In the genomic region with DNA sequence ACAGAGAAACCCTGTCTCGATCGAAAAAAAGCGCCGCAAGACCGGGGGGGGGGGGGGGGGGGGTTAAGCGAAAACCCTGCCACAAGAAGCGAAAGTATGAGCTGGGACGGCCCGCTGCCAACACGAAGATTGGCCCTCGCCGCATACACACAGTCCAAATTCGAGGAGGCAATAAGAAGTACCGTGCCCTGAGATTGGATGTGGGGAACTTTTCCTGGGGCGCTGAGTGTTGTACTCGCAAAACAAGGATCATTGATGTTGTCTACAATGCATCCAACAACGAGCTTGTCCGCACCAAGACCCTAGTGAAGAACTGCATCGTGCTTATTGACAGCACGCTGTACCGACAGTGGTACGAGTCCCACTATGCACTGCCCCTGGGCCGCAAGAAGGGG, we compare ENCODE assay signal across 7 mouse cellular contexts. TPM values are rescaled to one million over a fixed set of nuclear protein-coding genes. Genes with fewer than 3 reads are reported as not detected.
A peak's percentile ranks its signal among the peaks of the same experiment; 100 is the strongest.
DNase-seq lines count a peak whose midpoint lies in the region; ATAC-seq and TF ChIP-seq lines count a peak whose summit lies in the region.
"Not testable (repeated sequence)": the region's sequence is repeated elsewhere in the genome, so short reads cannot be mapped to it uniquely, and the experiment has no call there.

No protein-coding gene starts in this region.

- peak overlapping the region; percentile 56 for H3K4me2 ChIP-seq in heart, embryonic 14.5 days (ENCODE audit: low read length)
- H3K4me2 ChIP-seq in intestine, embryonic 15.5 days (replicated peaks), result peak overlapping the region; percentile 46
- peak overlapping the region; percentile 37; the same call in 1 of the 2 replicates for H3K4me2 ChIP-seq in limb, embryonic 14.5 days (replicated peaks; ENCODE audit: low read depth, low read length, severe bottlenecking)
- H3K4me2 ChIP-seq in neural tube, embryonic 14.5 days (ENCODE audit: low read depth, low read length), result peak overlapping the region; percentile 61; the same call in 1 of the 2 replicates

- peak overlapping the region; percentile 98 for H3K9ac ChIP-seq in heart, embryonic 14.5 days (ENCODE audit: low read length)
- 0 out of 2 replicates have a peak overlapping the region, but pooled peaks have one; percentile 43 for H3K9ac ChIP-seq in intestine, embryonic 15.5 days
- H3K9ac ChIP-seq in limb, embryonic 14.5 days (ENCODE audit: low read depth, low read length, severe bottlenecking), result peak overlapping the region; percentile 94
- H3K9ac ChIP-seq in neural tube, embryonic 14.5 days (replicated peaks; ENCODE audit: low read depth, low read length), result peak overlapping the region; percentile 94; the same call in 1 of the 2 replicates

- not testable (repeated sequence) for ATAC-seq in heart, embryonic 14.5 days (ENCODE audit: insufficient number of reproducible peaks, insufficient read depth, low FRiP score, low read depth); intestine, embryonic 15.5 days; limb, embryonic 14.5 days (ENCODE audit: low FRiP score, low read depth); neural tube, embryonic 14.5 days (ENCODE audit: low read depth)

- TF ChIP-seq POLR2A in limb, embryonic 14.5 days (IDR thresholded peaks at IDR 0.05; ENCODE audit: borderline replicate concordance, extremely low read depth, insufficient read depth, insufficient read length), result not testable (repeated sequence)

- H3K36me3 ChIP-seq in forebrain, embryonic 10.5 days (replicated peaks), result peaks cover 22% of the 10 kb centered on the region
- H3K36me3 ChIP-seq in heart, embryonic 14.5 days (ENCODE audit: control insufficient read depth, insufficient read depth, low read length); intestine, embryonic 15.5 days; limb, embryonic 14.5 days (ENCODE audit: control insufficient read depth, insufficient read depth, low read length); neural tube, embryonic 14.5 days (ENCODE audit: control insufficient read depth, insufficient read depth, low read length): not testable (repeated sequence)

- peak overlapping the region; percentile 99 for H3K27ac ChIP-seq in forebrain, embryonic 10.5 days
- H3K27ac ChIP-seq in heart, embryonic 14.5 days (replicated peaks in 1 of 2; ENCODE audit: control insufficient read depth in 1 of 2, insufficient read depth in 1 of 2, low read depth in 2 of 2, low read length in 2 of 2), result peak overlapping the region in 1 of 2 experiments; percentile 92; a peak in 2 of 4 replicates
- H3K27ac ChIP-seq in intestine, embryonic 15.5 days, result peak overlapping the region; percentile 90
- peak overlapping the region; percentile 91 for H3K27ac ChIP-seq in limb, embryonic 14.5 days (replicated peaks; ENCODE audit: low read depth, low read length)
- H3K27ac ChIP-seq in neural tube, embryonic 14.5 days (ENCODE audit: low read depth, low read length), result not testable (repeated sequence)

- not testable (repeated sequence) for H3K9me3 ChIP-seq in forebrain, embryonic 10.5 days; heart, embryonic 14.5 days (ENCODE audit: control insufficient read depth, low read length); intestine, embryonic 15.5 days; limb, embryonic 14.5 days (ENCODE audit: control insufficient read depth, low read length); neural tube, embryonic 14.5 days (ENCODE audit: control insufficient read depth, low read length)

- not testable (repeated sequence) for H3K27me3 ChIP-seq in forebrain, embryonic 10.5 days (ENCODE audit: poor library complexity, severe bottlenecking); heart, embryonic 14.5 days (ENCODE audit: control insufficient read depth, insufficient read depth, low read length); intestine, embryonic 15.5 days (replicated peaks); limb, embryonic 14.5 days (ENCODE audit: control insufficient read depth, insufficient read depth, low read length); neural tube, embryonic 14.5 days (ENCODE audit: control insufficient read depth, insufficient read depth, low read length)

- peak overlapping the region; percentile 94 for H3K4me3 ChIP-seq in forebrain, embryonic 10.5 days
- peak overlapping the region; percentile 82 to 93 for H3K4me3 ChIP-seq in heart, embryonic 14.5 days (ENCODE audit: control insufficient read depth in 1 of 2, insufficient read depth in 1 of 2, low read depth in 1 of 2, low read length in 2 of 2)
- peak overlapping the region; percentile 94 for H3K4me3 ChIP-seq in intestine, embryonic 15.5 days (replicated peaks)
- H3K4me3 ChIP-seq in limb, embryonic 14.5 days (replicated peaks; ENCODE audit: low read length), result peak overlapping the region; percentile 95
- peak overlapping the region; percentile 95 for H3K4me3 ChIP-seq in neural tube, embryonic 14.5 days (ENCODE audit: low read depth, low read length)

- WGBS in forebrain, embryonic 10.5 days, result 42% methylated on average over 21 of the region's 23 CpGs
- 27% methylated on average over 21 of the region's 23 CpGs for WGBS in heart, embryonic 14.5 days
- WGBS in intestine, embryonic 15.5 days, result 26% methylated on average over 22 of the region's 23 CpGs
- WGBS in limb, embryonic 14.5 days, result 32% methylated on average over 23 of the region's 23 CpGs
- 36% methylated on average over 23 of the region's 23 CpGs for WGBS in neural tube, embryonic 14.5 days

- H3K4me1 ChIP-seq in forebrain, embryonic 10.5 days; heart, embryonic 14.5 days (ENCODE audit: control insufficient read depth in 2 of 2, insufficient read depth in 2 of 2, low read length in 2 of 2); intestine, embryonic 15.5 days (replicated peaks); limb, embryonic 14.5 days (ENCODE audit: control insufficient read depth, insufficient read depth, low read length); neural tube, embryonic 14.5 days (ENCODE audit: control insufficient read depth, insufficient read depth, low read length): not testable (repeated sequence)

- DNase-seq in MN1 (ENCODE audit: low spot score), result peak; percentile 32
- DNase-seq in forebrain, embryonic 10.5 days (ENCODE audit: extremely low spot score, low spot score); limb, embryonic 14.5 days (ENCODE audit: low spot score): not testable (repeated sequence)
- peak; percentile 23 for DNase-seq in lung, postnatal 36 days

RNA-seq across cellular contexts. Expression of gene Mdm4, which starts 4.6 kb away (rescaled TPM):
- 38.5 and 38.8 TPM in 2 replicates for polyA plus RNA-seq in forebrain, embryonic 10.5 days (2016; fragmentation: Nextera tagmentation; extraction: Ambion mirVana)
- 34.7 and 38.2 TPM in 2 replicates for polyA plus RNA-seq in heart, embryonic 14.5 days (2014; fragmentation: Nextera tagmentation; extraction: Ambion mirVana)
- polyA plus RNA-seq in intestine, embryonic 15.5 days (2015; fragmentation: Nextera tagmentation; extraction: Ambion mirVana), result 27.1 and 31.9 TPM in 2 replicates
- polyA plus RNA-seq in limb, embryonic 14.5 days (2012; rRNA removed), result 132 and 144 TPM in 2 replicates
- polyA plus RNA-seq in limb, embryonic 14.5 days (2014; fragmentation: Nextera tagmentation; extraction: Ambion mirVana), result 45.6 and 50.2 TPM in 2 replicates
- polyA plus RNA-seq in neural tube, embryonic 14.5 days (2014; fragmentation: Nextera tagmentation; extraction: Ambion mirVana), result 50.9 and 78.8 TPM in 2 replicates

RNA-seq across cellular contexts. Expression of gene Pik3c2b, which starts 19.7 kb away (rescaled TPM):
- polyA plus RNA-seq in forebrain, embryonic 10.5 days (2016; fragmentation: Nextera tagmentation; extraction: Ambion mirVana), result 13.6 and 13.7 TPM in 2 replicates
- polyA plus RNA-seq in heart, embryonic 14.5 days (2014; fragmentation: Nextera tagmentation; extraction: Ambion mirVana), result 11.4 and 12.8 TPM in 2 replicates
- polyA plus RNA-seq in intestine, embryonic 15.5 days (2015; fragmentation: Nextera tagmentation; extraction: Ambion mirVana), result 6.1 and 7.0 TPM in 2 replicates
- polyA plus RNA-seq in limb, embryonic 14.5 days (2012; rRNA removed), result 10.7 and 13.5 TPM in 2 replicates
- polyA plus RNA-seq in limb, embryonic 14.5 days (2014; fragmentation: Nextera tagmentation; extraction: Ambion mirVana), result 8.1 and 8.4 TPM in 2 replicates
- 14.2 and 17.2 TPM in 2 replicates for polyA plus RNA-seq in neural tube, embryonic 14.5 days (2014; fragmentation: Nextera tagmentation; extraction: Ambion mirVana)

Comparison
In these comparisons a context has a peak if more than half of its experiments do, and no peak if none do; other contexts are left out.
1. H3K9ac ChIP-seq: peak in every context shown above with its lines; median percentile 98 in heart, embryonic 14.5 days; 94 in limb, embryonic 14.5 days; 94 in neural tube, embryonic 14.5 days; 43 in intestine, embryonic 15.5 days.